Mouse (Mus musculus) forebrain, postnatal 0 days (tissue): ENCODE measurements around the gene Prph. TPM values are rescaled to one million over a fixed set of nuclear protein-coding genes. Genes with fewer than 3 reads are reported as not detected.
A peak's percentile ranks its signal among the peaks of the same experiment; 100 is the strongest.

Experiments used
- ATAC-seq: fragments of 200-750 bp; cut with Nextera tagmentation; 2 replicates; pipeline ENCODE4 v1.8.0; 2017; ENCODE audit warnings: mild to moderate bottlenecking, moderate library complexity
- DNase-seq: peaks from one replicate; pipeline ENCODE4 v3.0.0-alpha.2; 2015
- H3K27ac ChIP-seq: fragments of 300-500 bp; sonication (generic); 2 replicates; pipeline ENCODE4 v1.5.1; 2014; ENCODE audit warnings: low read depth, mild to moderate bottlenecking, antibody characterized with exemption, low read length, moderate library complexity, mixed read lengths
- H3K27me3 ChIP-seq: fragments of 300-500 bp; sonication (generic); 2 replicates; pipeline ENCODE4 v1.6.1; 2014; ENCODE audit warnings: mild to moderate bottlenecking, low read length, mixed read lengths; ENCODE audit not compliant: insufficient read depth
- H3K36me3 ChIP-seq: fragments of 300-500 bp; sonication (generic); 2 replicates; pipeline ENCODE4 v1.6.1; 2014; ENCODE audit warnings: mild to moderate bottlenecking, moderate library complexity; ENCODE audit not compliant: insufficient read depth
- H3K4me1 ChIP-seq: fragments of 300-500 bp; sonication (generic); 2 replicates; pipeline ENCODE4 v1.6.1; 2014; ENCODE audit warnings: antibody characterized with exemption; ENCODE audit not compliant: insufficient read depth
- H3K4me2 ChIP-seq: fragments of 300-500 bp; sonication (generic); 2 replicates; pipeline ENCODE4 v1.6.1; 2014; ENCODE audit warnings: low read depth, mild to moderate bottlenecking, moderate library complexity
- H3K4me3 ChIP-seq: fragments of 300-500 bp; sonication (generic); 2 replicates; pipeline ENCODE4 v1.5.1; 2014; ENCODE audit warnings: low read depth, low read length, mixed read lengths
- H3K9ac ChIP-seq: fragments of 300-500 bp; sonication (generic); 2 replicates; pipeline ENCODE4 v1.6.1; 2014; ENCODE audit warnings: mild to moderate bottlenecking
- H3K9me3 ChIP-seq: fragments of 300-500 bp; sonication (generic); 2 replicates; pipeline ENCODE4 v1.6.1; 2016; ENCODE audit warnings: low read length
- CTCF ChIP-seq: sonication (generic); IDR thresholded peaks from 2 replicates; pipeline ENCODE4 v1.5.1; 2016; ENCODE audit warnings: antibody characterized with exemption, control low read depth, low read depth
- WGBS: fragments of 180-500 bp; shearing (Covaris S2); extraction: QIAGEN DNeasy Blood & Tissue Kit; methylation state at CpG from one replicate; pipeline ENCODE4 v1.1.7; 2014; 5-methylcytosine and 5-hydroxymethylcytosine counted together
- polyA plus RNA-seq: library from polyadenylated mRNA; unstranded; fragments of >200 nt; fragmentation: Nextera tagmentation; extraction: Ambion mirVana; gene quantifications from 2 replicates; pipeline ENCODE4 v1.2.1, GENCODE M21; 2015
- total RNA-seq: library from RNA; depleted of rRNA; stranded (reverse); fragments of >200 nt; gene quantifications from 2 replicates; pipeline ENCODE4 v1.2.3, GENCODE M21; 2014

Gene Prph
- total and polyA plus RNA-seq, 2 experiments from 2014 or later, result 1.7 to 2.3 TPM

GRCm38 (mm10) chr15:99093291-99094258, 38.6 kb downstream of the Prph start:
- H3K4me2 ChIP-seq, result peak overlapping the region; percentile 88
- ATAC-seq, result peak; percentile 21; the same call in 1 of the 2 replicates
- WGBS, result 3% methylated on average over 55 of the region's 56 CpGs
- H3K27ac ChIP-seq, result no peak overlapping the region
- H3K9ac ChIP-seq, result peak overlapping the region; percentile 56
- peak; percentile 53 for DNase-seq
- peak overlapping the region; percentile 43 for H3K4me3 ChIP-seq
- no peaks in the 10 kb centered on the region for H3K9me3 ChIP-seq
- H3K27me3 ChIP-seq, result peaks cover 57% of the 10 kb centered on the region
- 0 out of 2 replicates have a peak, but pooled peaks cover 15% of the 10 kb centered on the region for H3K4me1 ChIP-seq
- peak; percentile 51 for TF ChIP-seq CTCF
- H3K36me3 ChIP-seq, result no peaks in the 10 kb centered on the region

- peak; percentile 43; the same call in 1 of the 2 replicates for ATAC-seq
- Histone ChIP-seq H3K9ac (no peak overlapping the region), H3K4me1 (0 out of 2 replicates have a peak, but pooled peaks cover 15% of the 10 kb centered on the region)
These were observed 39.8 kb downstream of the Prph start for GRCm38 (mm10) chr15:99094631-99095270.

GRCm38 (mm10) chr15:99095356-99095755, 40.4 kb downstream of the Prph start:
- H3K4me1 ChIP-seq, result 0 out of 2 replicates have a peak, but pooled peaks cover 15% of the 10 kb centered on the region
- H3K36me3 ChIP-seq, result no peaks in the 10 kb centered on the region
- H3K27me3 ChIP-seq, result peaks cover 53% of the 10 kb centered on the region
- H3K27ac ChIP-seq, result no peak overlapping the region
- H3K9me3 ChIP-seq, result no peaks in the 10 kb centered on the region
- ATAC-seq, result no peak
- 0 out of 2 replicates have a peak overlapping the region, but pooled peaks have one; percentile 27 for H3K4me2 ChIP-seq
- no peak overlapping the region for H3K9ac ChIP-seq
- DNase-seq, result no peak
- no peak overlapping the region for H3K4me3 ChIP-seq
- no peak for TF ChIP-seq CTCF
- WGBS, result 23% methylated on average over 6 of the region's 6 CpGs

More at GRCm38 (mm10) chr15:99094631-99095270, 39.8 kb downstream of the Prph start:
- Histone ChIP-seq H3K36me3 (no peaks in the 10 kb centered on the region), H3K4me3 (no peak overlapping the region), H3K4me2 (peak overlapping the region; percentile 27; the same call in 1 of the 2 replicates), H3K9me3 (no peaks in the 10 kb centered on the region), H3K27ac (no peak overlapping the region), H3K27me3 (peaks cover 55% of the 10 kb centered on the region)
- peak; percentile 53 for DNase-seq
- no peak for TF ChIP-seq CTCF
- 2% methylated on average over 27 of the region's 27 CpGs for WGBS

DNA sequence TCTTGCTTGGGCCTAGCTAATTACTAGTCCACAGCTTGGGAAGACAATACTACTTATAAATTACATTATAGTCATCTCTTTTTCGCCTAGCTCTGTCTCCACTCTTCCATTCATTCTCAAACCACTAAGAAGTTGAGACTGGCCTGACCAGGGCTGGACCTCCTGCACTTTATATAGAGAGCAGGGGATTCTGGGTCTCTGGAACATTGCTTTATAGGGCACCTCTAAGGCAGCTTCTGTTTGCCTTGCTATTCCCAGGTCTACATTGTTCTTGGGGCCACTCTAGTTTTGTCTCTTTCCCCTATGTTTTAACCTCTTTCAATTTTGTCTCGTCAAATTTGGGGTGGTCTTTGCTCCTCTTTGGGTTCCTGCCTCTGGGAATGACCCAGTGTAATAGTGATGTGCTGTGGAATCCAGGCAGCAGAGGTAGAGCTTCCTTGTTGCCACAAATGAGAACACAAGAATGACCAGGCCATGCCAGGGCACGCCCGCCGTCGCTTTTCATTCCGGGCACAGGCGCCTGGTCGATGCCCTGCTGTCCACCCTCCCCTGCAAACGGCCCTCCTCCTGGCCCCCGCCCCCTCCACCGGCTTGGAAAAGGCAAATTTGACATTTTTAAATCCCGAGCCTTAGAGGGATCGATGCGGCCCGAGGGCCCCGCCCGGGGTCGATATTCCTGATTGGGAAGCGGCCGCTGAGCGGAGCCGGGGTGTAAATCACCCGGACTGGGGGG, 41.3 kb downstream of the Prph start:
- peaks cover 51% of the 10 kb centered on the region for H3K27me3 ChIP-seq
- H3K27ac ChIP-seq, result no peak overlapping the region
- peak overlapping the region; percentile 74 for H3K4me2 ChIP-seq
- DNase-seq (no peak), ATAC-seq (no peak)
- no peaks in the 10 kb centered on the region for H3K9me3 ChIP-seq
- 11% methylated on average over 24 of the region's 24 CpGs for WGBS
- H3K4me3 ChIP-seq, result peak overlapping the region; percentile 40
- peak overlapping the region; percentile 33; the same call in 1 of the 2 replicates for H3K9ac ChIP-seq
- H3K4me1 ChIP-seq, result 0 out of 2 replicates have a peak, but pooled peaks cover 15% of the 10 kb centered on the region
- TF ChIP-seq CTCF, result no peak
- no peaks in the 10 kb centered on the region for H3K36me3 ChIP-seq

- H3K36me3 ChIP-seq, result no peaks in the 10 kb centered on the region
- H3K27me3 ChIP-seq, result peaks cover 47% of the 10 kb centered on the region
- peak overlapping the region; percentile 40 for H3K4me3 ChIP-seq
- 1% methylated on average over 57 of the region's 58 CpGs for WGBS
- no peaks in the 10 kb centered on the region for H3K9me3 ChIP-seq
- 0 out of 2 replicates have a peak, but pooled peaks cover 15% of the 10 kb centered on the region for H3K4me1 ChIP-seq
- no peak overlapping the region for H3K27ac ChIP-seq
- ATAC-seq (no peak), DNase-seq (no peak)
- H3K9ac ChIP-seq, result peak overlapping the region; percentile 33
- H3K4me2 ChIP-seq, result peak overlapping the region; percentile 74
- TF ChIP-seq CTCF, result no peak
These were observed 42.0 kb downstream of the Prph start for GRCm38 (mm10) chr15:99096831-99097500.
